Mouse (Mus musculus) mesoderm, embryonic 11.5 days (tissue): ENCODE data around the gene Cebpa.
A peak's percentile ranks its signal among the peaks of the same experiment; 100 is the strongest.

ENCODE experiments used
- DNase-seq: peaks from one replicate; pipeline ENCODE4 v3.0.0-alpha.2; 2012; ENCODE audit warnings: low read depth, low spot score

Gene Cebpa

DNA sequence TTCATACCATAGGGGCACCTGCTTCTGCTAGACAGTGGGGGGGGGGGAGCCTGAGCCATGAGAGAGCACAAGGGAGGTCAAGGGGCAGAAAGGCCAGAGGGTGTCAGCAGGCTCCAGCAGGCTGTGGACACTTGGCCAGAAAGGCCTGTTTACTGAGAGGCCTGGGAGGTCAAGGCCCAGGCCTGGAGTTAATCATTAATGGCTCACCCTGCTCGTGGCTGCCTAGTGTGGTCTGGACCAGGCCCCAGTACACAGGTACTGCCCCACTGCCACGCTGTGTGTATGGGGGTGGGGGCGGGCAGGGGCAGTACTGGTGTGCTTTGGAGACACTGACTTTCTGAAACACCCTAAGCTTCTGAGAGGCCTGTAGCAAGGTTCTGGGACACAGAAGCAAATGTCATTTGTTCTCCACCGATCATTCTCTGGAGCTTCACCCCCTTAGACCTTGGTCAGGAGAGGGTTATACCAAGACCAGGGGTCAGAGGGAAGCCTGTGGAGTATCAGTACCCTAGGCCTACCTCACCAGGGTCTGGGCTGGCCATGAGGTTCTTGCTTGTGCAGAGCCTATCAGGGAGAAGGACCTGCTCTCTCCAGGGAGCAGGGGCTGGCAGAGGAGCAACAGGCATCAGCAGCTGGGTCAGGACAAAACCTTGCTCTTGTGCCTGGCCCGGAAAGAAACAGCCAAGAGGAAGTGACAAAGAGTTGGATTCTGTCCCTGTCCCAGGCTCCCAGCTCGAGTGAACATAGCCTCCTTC, 24.9 kb downstream of the Cebpa start:
- no peak for DNase-seq

DNA sequence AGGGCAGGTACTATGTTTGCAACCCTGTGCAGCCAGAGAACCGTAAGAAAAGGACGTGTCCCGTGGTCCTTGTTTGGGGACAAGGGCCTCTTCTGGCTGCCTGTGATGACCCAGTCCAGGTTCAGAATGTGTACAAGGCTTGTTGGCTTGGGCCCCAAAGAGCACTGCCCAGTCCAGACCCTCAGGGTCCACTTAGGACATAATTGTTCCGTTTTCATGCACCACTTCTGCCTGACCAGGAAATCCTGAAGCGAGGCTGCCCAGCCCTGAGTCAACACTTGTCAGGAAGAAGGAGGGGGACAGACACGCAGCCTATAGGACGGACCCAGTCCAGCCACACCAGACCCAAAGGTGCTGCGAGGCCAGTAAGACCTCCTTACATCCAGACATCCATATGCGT, 26.0 kb downstream of the Cebpa start:
- no peak for DNase-seq

DNA sequence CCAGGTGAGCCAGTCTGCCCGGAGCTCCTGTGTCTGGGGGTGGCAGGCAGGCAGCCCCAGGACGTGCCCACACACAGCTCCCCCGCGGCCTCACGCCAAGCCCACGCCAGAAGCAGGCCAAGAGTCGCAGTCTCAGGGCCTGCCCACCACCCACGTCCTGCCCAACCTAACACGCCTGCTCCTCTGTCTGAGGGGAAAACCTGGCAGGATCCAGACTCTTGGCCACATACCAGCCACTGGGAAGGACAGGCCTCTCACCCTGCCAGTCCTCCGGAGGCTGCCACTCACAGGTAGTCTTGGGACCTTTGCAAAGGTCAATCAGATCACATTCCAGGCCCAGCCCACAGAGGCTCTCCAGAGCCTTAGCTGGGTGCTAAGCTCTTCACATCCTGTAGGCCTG, 27.2 kb downstream of the Cebpa start:
- no peak for DNase-seq

DNA sequence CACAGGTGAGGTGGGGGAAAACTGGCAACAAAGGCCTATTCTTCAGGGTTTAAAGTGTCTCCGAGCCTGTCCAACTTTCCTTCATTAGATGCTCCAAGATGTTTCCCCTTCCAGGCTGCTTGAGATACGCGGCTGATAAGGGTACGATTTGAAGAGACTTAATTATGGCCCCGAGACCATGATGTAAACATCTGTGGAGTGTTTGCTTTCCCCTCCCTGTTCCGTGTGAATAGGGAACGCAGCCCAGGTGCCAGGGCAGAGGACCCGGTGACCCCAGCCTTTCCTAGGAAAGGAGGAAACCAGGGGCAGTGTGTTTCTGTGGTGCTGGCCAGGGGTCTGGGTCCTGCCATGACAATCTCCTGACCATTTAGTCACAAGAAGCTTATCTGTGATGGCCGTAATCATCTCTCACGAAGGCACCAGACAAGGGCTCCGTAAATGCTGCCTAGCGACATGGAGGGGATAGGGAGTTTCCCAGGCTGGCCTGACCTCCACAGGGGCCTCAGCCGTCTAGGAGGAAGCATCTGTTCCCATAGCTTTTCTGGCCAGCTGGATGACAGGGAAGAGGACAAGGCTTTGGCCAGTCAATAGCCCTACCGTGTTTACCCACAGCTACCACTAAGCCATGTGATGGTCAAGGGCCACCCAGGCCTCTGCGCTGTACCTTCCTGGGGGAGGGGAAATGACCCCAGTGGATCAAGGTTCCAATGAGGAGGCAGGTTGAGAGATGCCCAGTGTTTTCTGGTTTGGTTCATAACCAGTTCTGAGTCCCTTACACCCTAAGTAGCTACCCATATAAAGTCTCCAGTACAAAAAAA, 30.7 kb downstream of the Cebpa start:
- DNase-seq: no peak

DNA sequence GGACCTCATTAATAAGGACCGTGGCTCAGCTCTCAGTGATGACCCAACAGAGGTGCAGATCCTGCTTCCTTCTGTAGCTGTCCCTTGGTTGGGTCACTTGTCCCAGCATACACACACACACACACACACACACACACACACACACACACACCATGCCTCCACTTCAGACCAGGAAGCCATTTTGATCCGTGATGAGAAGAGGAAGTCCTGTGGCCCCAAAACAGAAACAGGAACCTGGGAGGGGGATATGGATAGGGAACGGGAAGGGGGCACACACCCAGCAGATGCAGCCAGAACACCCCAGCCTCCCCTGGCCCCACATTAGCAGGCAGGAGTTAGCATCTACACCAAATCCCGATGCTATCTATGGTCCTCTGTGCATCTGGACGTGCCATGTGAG, 31.8 kb downstream of the Cebpa start:
- no peak for DNase-seq

DNA sequence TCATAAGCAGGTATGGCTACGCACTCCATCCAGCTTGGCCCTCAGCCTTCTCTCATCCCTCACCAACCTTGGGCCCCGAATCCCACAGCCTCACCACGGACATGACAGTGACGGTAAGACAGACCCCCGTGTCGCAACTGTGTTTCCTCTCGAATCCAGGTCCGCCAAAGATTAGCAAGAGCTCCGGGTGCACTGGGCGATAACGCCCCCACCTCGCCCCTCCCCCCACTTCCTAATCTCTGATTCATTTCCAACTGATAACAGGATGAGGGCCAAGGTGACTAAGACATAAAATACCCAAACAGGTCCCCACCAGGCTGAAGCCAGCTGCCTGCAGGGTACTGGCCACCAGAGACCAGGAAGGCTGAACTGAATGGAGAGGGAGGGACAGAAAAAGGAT, 35.4 kb downstream of the Cebpa start:
- no peak for DNase-seq

DNA sequence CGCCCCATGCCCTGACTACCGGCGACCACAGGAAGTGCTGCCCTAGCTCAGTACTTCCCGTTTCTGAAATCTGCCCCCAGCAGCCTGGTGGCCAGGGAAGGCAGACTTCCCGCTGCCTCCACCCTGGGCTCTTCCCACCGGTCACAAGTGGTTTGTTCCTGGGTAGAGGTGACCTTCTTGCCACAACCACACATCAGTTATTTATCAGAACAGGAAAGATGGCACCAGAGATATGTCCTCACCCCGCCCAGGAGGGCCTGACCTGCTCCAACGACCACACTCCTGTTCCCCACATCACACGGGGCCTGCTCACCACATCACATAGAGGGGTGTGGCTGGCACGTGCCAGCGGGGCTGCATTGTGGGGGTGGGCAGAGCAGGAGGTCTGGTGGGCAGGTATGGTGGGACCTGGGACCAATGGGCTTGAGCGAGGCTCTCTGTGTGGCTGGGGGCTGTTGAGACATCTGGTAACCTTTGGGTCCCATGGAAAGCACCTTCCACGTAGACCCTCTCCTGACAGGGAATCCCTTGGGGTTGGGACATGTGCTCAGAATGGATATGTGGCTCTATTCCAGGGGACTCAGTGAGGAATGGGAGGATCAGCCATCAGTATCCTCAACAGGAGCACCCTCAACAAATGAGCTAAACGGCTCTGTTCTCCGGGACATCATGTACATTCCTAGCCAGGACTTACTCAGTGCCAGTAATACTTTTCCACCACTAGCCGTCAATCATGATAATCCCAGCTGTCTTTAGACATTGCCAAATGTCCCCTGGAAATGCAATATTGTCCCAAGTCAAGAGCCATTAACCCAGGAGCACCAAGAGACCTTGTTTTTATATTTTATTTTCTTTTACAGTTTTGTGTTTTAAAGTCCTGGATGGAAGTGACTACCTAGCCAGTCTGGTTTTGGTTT, 37.7 kb downstream of the Cebpa start:
- DNase-seq: no peak

DNA sequence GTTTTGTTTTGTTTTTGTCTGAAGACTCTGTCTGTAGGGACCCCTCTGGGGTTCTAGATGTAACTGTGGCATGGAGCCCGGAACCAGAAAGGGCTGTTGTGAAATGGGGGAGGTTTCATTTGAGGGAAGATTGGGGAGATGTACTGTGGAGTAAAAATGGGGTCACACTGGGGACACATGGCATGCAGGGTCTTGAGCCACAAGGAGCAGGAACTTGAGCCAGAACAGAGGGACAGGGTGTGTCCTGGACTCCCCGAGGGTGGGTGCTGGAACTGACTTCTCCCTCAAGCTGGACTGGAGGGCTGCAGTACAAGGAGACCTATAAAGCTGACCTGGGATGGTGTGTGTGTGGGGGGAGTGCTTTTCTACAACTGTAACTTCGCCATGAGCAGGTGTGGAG, 38.4 kb downstream of the Cebpa start:
- DNase-seq: no peak

DNA sequence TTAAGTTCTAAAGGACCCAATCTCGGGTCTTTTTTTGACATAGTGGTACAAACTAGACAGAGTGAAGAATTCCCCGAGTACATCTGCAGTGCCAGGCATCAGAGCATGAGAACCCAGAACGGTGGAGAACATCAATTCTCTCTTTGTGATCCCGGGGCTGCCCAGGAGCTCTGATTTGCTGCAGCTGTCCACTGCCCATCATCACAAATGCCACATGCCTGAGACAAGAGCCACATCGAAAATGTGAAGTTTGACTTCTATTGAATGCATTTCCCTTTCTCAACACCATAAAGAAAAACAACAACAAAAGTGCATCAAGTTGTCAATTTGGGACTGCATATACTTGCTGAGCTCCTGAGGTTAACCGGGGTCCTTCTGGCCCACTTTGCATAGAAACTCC, 43.4 kb downstream of the Cebpa start:
- DNase-seq: no peak

DNA sequence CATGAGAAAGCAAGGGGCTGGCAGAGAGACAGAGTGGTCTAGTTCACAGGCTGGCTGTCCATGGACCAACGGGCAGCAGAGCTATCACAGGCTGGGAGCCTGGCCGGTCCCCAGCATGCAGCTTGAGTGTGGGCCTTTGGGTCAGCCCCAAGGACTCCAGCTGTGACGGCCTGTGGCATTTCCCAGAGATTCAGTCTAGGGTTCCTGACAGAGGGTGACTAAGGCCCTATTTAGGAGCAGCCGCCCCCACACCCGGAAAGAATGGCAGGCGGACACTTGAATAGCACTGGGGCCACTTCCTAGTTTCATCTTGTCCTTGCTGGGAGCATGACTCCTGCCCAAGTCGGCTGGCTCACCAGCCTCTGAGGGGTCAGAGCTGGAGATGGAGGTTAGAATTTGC, 44.5 kb downstream of the Cebpa start:
- no peak for DNase-seq

DNA sequence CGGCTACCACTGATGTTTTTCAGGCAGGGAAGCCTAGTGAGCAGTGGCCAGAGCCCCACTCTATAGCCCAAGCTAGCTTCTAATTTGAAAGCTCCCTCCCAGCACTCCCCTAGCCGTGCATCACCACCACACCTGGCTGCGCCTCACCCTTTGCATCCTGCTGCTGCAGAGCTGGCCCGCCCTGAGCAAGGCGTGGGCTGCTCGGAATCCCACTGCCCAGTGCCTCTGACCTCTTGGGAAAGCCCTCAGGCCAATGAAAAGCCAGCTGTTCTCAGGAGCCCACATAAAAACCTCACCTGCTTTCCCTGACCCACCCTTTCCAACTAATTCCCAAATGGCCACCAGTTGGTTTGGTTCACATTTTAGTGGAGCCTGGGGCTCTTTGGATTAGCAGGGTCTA, 45.0 kb downstream of the Cebpa start:
- no peak for DNase-seq

DNA sequence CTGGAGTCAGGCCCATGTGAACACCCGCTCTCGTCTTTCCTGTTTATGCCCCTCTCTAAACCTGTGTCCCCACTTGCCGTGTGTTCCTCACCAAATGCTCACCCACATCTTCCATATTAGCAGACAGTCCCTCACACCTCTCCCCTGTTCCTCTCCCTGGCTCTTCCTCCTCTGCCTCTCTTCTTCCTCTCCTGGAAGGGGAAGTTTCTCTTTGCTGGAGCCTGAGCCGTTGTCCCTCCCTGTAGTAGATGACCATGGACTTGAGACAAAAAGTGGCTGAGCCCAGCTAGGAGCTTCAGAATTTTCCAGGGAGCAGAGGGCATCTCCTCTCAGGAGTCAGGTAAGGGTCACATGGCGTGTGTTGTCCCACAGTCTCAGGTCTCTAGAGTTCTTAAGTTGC, 47.9 kb downstream of the Cebpa start:
- no peak for DNase-seq

DNA sequence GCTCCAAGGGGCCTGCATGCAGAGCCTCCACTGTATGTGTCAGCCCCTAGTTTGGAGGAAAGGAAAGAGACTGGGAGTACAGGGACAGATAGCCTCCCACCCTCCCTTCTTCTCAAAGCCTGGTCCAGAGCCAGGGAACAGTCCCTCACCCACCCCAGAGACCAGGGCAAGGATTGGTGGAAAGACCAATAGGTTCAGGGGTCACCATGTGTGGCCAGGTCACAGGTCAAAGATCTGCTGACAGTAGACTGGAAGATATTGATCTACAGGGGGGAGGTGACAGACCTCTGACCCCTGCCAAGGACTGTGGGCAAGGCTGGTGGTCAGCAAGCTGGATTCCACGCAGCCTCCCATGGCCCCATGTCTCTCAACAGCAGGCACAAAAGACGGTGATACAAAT, 48.8 kb downstream of the Cebpa start:
- peak; percentile 10 for DNase-seq

DNA sequence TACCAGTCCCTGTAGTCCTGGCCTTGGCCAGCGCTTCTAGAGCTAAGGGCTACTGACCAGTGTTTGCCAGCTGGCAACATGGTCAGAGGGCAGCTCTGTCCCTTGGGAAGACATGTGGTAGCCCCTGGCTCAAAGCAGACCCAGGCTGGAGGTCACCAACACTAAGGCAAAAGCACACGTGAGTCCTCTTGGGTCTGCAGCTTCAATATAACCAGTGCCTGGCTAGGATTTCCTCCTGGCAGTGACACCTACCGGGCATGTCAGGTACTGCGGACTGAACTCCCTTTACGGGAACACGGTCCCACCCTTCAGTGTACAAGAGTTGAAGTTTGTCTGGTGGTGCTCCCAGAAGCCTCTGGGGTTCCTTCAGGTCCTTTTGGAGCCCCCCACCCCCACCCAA, 50.2 kb downstream of the Cebpa start:
- DNase-seq: peak; percentile 87
